Mouse (Mus musculus): ENCODE data around the gene Rflnb.
A peak's percentile ranks its signal among the peaks of the same experiment; 100 is the strongest.

DNA sequence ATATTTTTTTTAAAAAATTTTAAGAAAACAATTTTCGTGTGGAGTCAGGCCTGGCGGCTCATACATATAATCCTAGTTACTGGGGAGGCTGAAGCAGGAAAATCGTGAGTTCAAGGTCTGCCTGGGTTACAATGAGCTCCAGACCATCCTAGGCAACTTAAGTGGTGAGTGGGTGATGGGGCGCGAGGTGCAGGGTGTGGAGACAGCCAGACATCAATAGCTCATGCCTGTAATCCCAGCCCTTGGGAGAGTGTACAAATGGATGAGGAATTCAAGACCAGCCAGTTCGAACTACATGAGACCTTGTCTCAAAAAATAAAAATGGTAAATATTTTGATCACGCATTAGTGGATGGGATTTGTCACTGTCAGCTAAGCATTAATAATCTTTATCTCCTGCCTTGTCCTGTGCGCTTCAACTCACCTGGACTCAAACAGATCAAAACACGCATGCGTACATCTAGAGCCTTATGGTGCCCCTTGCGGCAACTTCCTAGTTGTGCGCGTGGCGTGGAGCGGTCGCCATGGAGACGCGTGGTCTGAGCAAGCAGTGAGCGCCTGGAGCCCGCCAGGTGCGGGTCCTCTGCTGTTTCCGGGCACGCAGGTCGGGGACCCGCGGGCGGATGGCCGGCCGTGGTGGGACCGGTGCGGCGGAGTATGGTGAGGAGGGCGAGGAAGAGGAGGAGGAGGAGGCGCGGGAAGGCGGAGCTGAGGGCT, 28.0 kb downstream of the Rflnb start, which contains the start of gene 1700016K19Rik:
- TF ChIP-seq CTCF (IDR thresholded peaks at IDR 0.05) = peak; percentile 74
- no peak for TF ChIP-seq POLR2A (IDR thresholded peaks at IDR 0.05; ENCODE audit: insufficient read depth, low read depth, low read length)
- TF ChIP-seq EP300 (IDR thresholded peaks at IDR 0.05; ENCODE audit: insufficient read depth, low read depth, low read length) = no peak
